26 mouse cellular contexts compared by ENCODE assay signal in genomic region chr14:18379841-18380240, GRCm38 (mm10). TPM values are rescaled to one million over a fixed set of nuclear protein-coding genes. Genes with fewer than 3 reads are reported as not detected.
DNase-seq lines count a peak whose midpoint lies in the region; ATAC-seq lines count a peak whose summit lies in the region.
"Had no signal": no experiment of that assay in that cellular context is flagged by ENCODE, and none has a peak within 500 bp of the region (broad histone marks: within the 10 kb centered on the region; RNA-seq: fewer than 3 reads in every experiment).

No protein-coding gene starts in this region.

- no peak overlapping the region for H3K9ac ChIP-seq in embryonic facial prominence, embryonic 14.5 days (ENCODE audit: low read depth, low read length)
- H3K9ac ChIP-seq: embryonic facial prominence, embryonic 13.5 days; forebrain, embryonic 13.5 days; hindbrain, embryonic 13.5 days; intestine, embryonic 15.5 days had no signal

- 52% methylated on average over 5 of the region's 5 CpGs for whole genome bisulfite sequencing in embryonic facial prominence, embryonic 14.5 days
- 78% methylated on average over 5 of the region's 5 CpGs for WGBS in embryonic facial prominence, embryonic 10.5 days

- peak; percentile 79 for DNase-seq in embryonic facial prominence, embryonic 14.5 days (ENCODE audit: low spot score)
- DNase-seq in embryonic facial prominence, embryonic 10.5 days (ENCODE audit: low spot score) = no peak
- DNase-seq in spleen, postnatal 36 days (ENCODE audit: low spot score in 2 of 2) = peak; percentile 17
- no peak for DNase-seq in spleen, postnatal 4 days (ENCODE audit: low spot score in 2 of 2)
- peak; percentile 34 for DNase-seq in splenic B cell, adult 2 months (ENCODE audit: low read depth, low spot score)
- no peak for DNase-seq in adrenal gland, adult (ENCODE audit: inconsistent age in 2 of 2, low spot score in 1 of 2)
- DNase-seq: adrenal gland, adult 2 months; adrenal gland, postnatal 14 days; cerebellum, adult 11 months; cerebellum, adult 2 months; cerebellum, adult 9-11 months; cerebellum, postnatal 25 days; gastrocnemius, postnatal 10 days; gastrocnemius, postnatal 36 days; heart, postnatal 36 days had no signal

- H3K27me3 ChIP-seq in embryonic facial prominence, embryonic 14.5 days (replicated peaks; ENCODE audit: control insufficient read depth, insufficient read depth, low read length) = no peaks in the 10 kb centered on the region
- no peaks in the 10 kb centered on the region for H3K27me3 ChIP-seq in embryonic facial prominence, embryonic 10.5 days (replicated peaks; ENCODE audit: low read depth, poor library complexity, severe bottlenecking)
- H3K27me3 ChIP-seq in splenic B cell, adult 2 months (ENCODE audit: control insufficient read depth, insufficient read depth, low read length, poor library complexity, severe bottlenecking) = no peaks in the 10 kb centered on the region
- H3K27me3 ChIP-seq: embryonic facial prominence, embryonic 13.5 days; forebrain, embryonic 13.5 days; hindbrain, embryonic 13.5 days; intestine, embryonic 15.5 days; Patski had no signal

- H3K36me3 ChIP-seq in embryonic facial prominence, embryonic 14.5 days (ENCODE audit: control insufficient read depth, insufficient read depth, low read length) = no peaks in the 10 kb centered on the region
- no peaks in the 10 kb centered on the region for H3K36me3 ChIP-seq in embryonic facial prominence, embryonic 10.5 days (replicated peaks)
- no peaks in the 10 kb centered on the region for H3K36me3 ChIP-seq in splenic B cell, adult 2 months (ENCODE audit: control insufficient read depth, insufficient read depth, low read length, poor library complexity, severe bottlenecking)
- H3K36me3 ChIP-seq: embryonic facial prominence, embryonic 13.5 days; forebrain, embryonic 10.5 days; hindbrain, embryonic 10.5 days; hindbrain, embryonic 13.5 days; intestine, embryonic 15.5 days had no signal

- no peak overlapping the region for H3K4me2 ChIP-seq in embryonic facial prominence, embryonic 14.5 days (ENCODE audit: low read depth, low read length)
- H3K4me2 ChIP-seq: embryonic facial prominence, embryonic 13.5 days; forebrain, embryonic 13.5 days; heart, embryonic 11.5 days; hindbrain, embryonic 13.5 days; intestine, embryonic 15.5 days had no signal

- no peaks in the 10 kb centered on the region for H3K4me1 ChIP-seq in embryonic facial prominence, embryonic 14.5 days (ENCODE audit: control insufficient read depth, insufficient read depth, low read length)
- H3K4me1 ChIP-seq in embryonic facial prominence, embryonic 10.5 days = no peaks in the 10 kb centered on the region
- H3K4me1 ChIP-seq: forebrain, embryonic 10.5 days; forebrain, embryonic 13.5 days; hindbrain, embryonic 10.5 days; hindbrain, embryonic 13.5 days; intestine, embryonic 15.5 days had no signal

- no peaks in the 10 kb centered on the region for H3K9me3 ChIP-seq in embryonic facial prominence, embryonic 14.5 days (ENCODE audit: control insufficient read depth, low read length)
- H3K9me3 ChIP-seq in embryonic facial prominence, embryonic 10.5 days = no peaks in the 10 kb centered on the region
- H3K9me3 ChIP-seq: embryonic facial prominence, embryonic 13.5 days; forebrain, embryonic 10.5 days; forebrain, embryonic 13.5 days; hindbrain, embryonic 10.5 days; hindbrain, embryonic 13.5 days; intestine, embryonic 15.5 days had no signal

- H3K27ac ChIP-seq in embryonic facial prominence, embryonic 14.5 days (replicated peaks; ENCODE audit: low read depth, low read length) = no peak overlapping the region
- H3K27ac ChIP-seq in embryonic facial prominence, embryonic 10.5 days (replicated peaks) = no peak overlapping the region
- H3K27ac ChIP-seq: embryonic facial prominence, embryonic 13.5 days; forebrain, embryonic 10.5 days; forebrain, embryonic 13.5 days; hindbrain, embryonic 10.5 days; hindbrain, embryonic 13.5 days; intestine, embryonic 15.5 days had no signal

- no peak overlapping the region for H3K4me3 ChIP-seq in embryonic facial prominence, embryonic 14.5 days (ENCODE audit: low read depth, low read length)
- no peak overlapping the region for H3K4me3 ChIP-seq in embryonic facial prominence, embryonic 10.5 days
- H3K4me3 ChIP-seq: embryonic facial prominence, embryonic 13.5 days; forebrain, embryonic 10.5 days; forebrain, embryonic 13.5 days; hindbrain, embryonic 10.5 days; hindbrain, embryonic 13.5 days; intestine, embryonic 15.5 days had no signal

- ATAC-seq in embryonic facial prominence, embryonic 14.5 days (ENCODE audit: low read depth) = no peak
- ATAC-seq: CD4-positive, CD25-positive, alpha-beta regulatory T cell, adult 4 months; forebrain, embryonic 13.5 days; forebrain, embryonic 16.5 days; hindbrain, embryonic 16.5 days; intestine, embryonic 15.5 days; Patski had no signal

RNA-seq across cellular contexts. Expression of gene Ube2e1, which starts 48.2 kb away (rescaled TPM):
- 48.1 and 48.4 TPM in 2 replicates for polyA plus RNA-seq in embryonic facial prominence, embryonic 14.5 days (2014; fragmentation: Nextera tagmentation; extraction: Ambion mirVana)
- 163 and 165 TPM in 2 replicates for polyA plus RNA-seq in embryonic facial prominence, embryonic 10.5 days (2016; fragmentation: Nextera tagmentation; extraction: Ambion mirVana)

Comparison
In these comparisons a context has a peak if more than half of its experiments do, and no peak if none do; other contexts are left out.
1. DNase-seq: peak in embryonic facial prominence, embryonic 14.5 days (single experiment), spleen, postnatal 36 days (2 of 2) and splenic B cell, adult 2 months (single experiment); none in embryonic facial prominence, embryonic 10.5 days (single experiment), spleen, postnatal 4 days (0 of 2) and adrenal gland, adult (0 of 2).